Mouse (Mus musculus): Measurements from ENCODE around the gene Mvb12b. TPM values are rescaled to one million over a fixed set of nuclear protein-coding genes. Genes with fewer than 3 reads are reported as not detected.

The Mvb12b gene
- total and polyA plus RNA-seq, 3 experiments, result 22.8 to 23.3 TPM; not detected in 1

DNA sequence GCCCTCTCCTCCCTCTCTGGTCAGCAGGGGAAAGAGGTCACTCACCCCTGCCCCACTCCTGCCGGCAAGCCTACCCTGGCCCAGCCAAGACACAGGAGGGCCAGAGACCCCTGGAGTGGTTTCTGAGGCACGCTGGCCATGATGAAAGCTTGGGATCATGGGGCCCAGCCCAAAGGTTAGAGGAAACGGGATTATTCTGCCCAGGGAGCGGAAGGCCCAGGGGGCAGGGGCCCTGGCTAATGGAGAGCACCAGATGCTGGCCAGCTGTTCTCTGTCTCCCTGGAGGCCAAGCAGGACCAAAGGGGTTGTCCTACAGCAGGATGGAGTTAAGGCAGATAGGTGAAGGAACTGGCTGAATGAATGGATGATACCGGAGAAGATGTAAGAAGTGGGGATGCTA lies 184.5 kb downstream of the Mvb12b start:
- DNase-seq (ENCODE audit: low read depth, low spot score), result no peak
- H3K4me3 ChIP-seq (ENCODE audit: control insufficient read depth in 1 of 2, insufficient read depth in 1 of 2, low read depth in 2 of 2, low read length in 2 of 2), result no peak overlapping the region
- no peaks in the 10 kb centered on the region for H3K36me3 ChIP-seq (ENCODE audit: control insufficient read depth in 1 of 2, insufficient read depth in 2 of 2, low read length in 2 of 2)
- H3K9ac ChIP-seq (ENCODE audit: control insufficient read depth, low read depth, low read length, poor library complexity, severe bottlenecking), result no peak overlapping the region
- H3K4me1 ChIP-seq (ENCODE audit: control insufficient read depth in 1 of 2, insufficient read depth in 2 of 2, low read length in 2 of 2), result no peaks in the 10 kb centered on the region
- no peaks in the 10 kb centered on the region for H3K79me2 ChIP-seq (ENCODE audit: control insufficient read depth, insufficient read depth, low read length, poor library complexity)
- no peak for TF ChIP-seq MYB (IDR thresholded peaks at IDR 0.05; ENCODE audit: low read depth, low read length)
- TF ChIP-seq CHD2 (IDR thresholded peaks at IDR 0.05; ENCODE audit: low read length), result no peak
- no peak for TF ChIP-seq USF1 (IDR thresholded peaks at IDR 0.05; ENCODE audit: low read depth, low read length)
- TF ChIP-seq ZNF384 (IDR thresholded peaks at IDR 0.05; ENCODE audit: low read depth, low read length), result no peak
- TF ChIP-seq SMC3 (IDR thresholded peaks at IDR 0.05; ENCODE audit: low read depth, low read length), result no peak
- no peak for TF ChIP-seq NRF1 (IDR thresholded peaks at IDR 0.05; ENCODE audit: insufficient read depth, low read depth, low read length, poor library complexity, severe bottlenecking)
- no peak for TF ChIP-seq SIN3A (IDR thresholded peaks at IDR 0.05; ENCODE audit: low read length)
- no peak for TF ChIP-seq GATA1 (IDR thresholded peaks at IDR 0.05; ENCODE audit: low read depth, low read length)
- no peak for TF ChIP-seq POLR2AphosphoS2 (IDR thresholded peaks at IDR 0.05; ENCODE audit: low read length)
- no peak for TF ChIP-seq E2F4 (IDR thresholded peaks at IDR 0.05; ENCODE audit: borderline replicate concordance, low read depth, low read length)
- no peak for TF ChIP-seq HCFC1 (IDR thresholded peaks at IDR 0.05; ENCODE audit: low read depth, low read length)
- TF ChIP-seq ZC3H11A (IDR thresholded peaks at IDR 0.05; ENCODE audit: low read depth, low read length), result no peak
- TF ChIP-seq POLR2AphosphoS5 (IDR thresholded peaks at IDR 0.05; ENCODE audit: borderline replicate concordance, low read depth, low read length), result no peak
- TF ChIP-seq EP300 (IDR thresholded peaks at IDR 0.05; ENCODE audit: low read depth in 1 of 2, low read length in 2 of 2), result no peak
- peaks cover 21 to 24% of the 10 kb centered on the region in 2 experiments for H3K27me3 ChIP-seq (ENCODE audit: control insufficient read depth in 1 of 2, insufficient read depth in 2 of 2, low read length in 2 of 2)
- H3K9me3 ChIP-seq (replicated peaks; ENCODE audit: insufficient read depth, low read length), result no peaks in the 10 kb centered on the region
- no peak overlapping the region for H3K27ac ChIP-seq (ENCODE audit: control insufficient read depth, low read depth, low read length)

DNA sequence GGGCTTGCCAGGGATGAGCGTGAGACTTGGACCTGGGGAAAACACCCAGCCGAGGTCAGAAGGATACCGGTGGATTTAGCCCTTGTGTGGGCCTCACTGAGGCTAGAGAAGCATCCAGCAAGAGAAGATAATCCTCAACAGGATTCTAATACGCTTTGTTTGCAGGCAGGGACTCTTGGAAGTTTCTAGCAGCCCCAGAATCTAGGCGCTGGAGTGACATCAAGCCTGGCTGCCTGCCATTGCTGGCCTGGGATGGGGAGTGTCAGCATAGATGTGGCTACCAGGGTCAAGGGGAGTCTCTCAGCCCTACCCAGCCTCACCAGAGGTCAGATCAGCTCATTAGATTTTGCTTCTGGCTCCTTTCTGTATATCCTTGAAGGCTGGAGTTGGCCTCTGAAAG lies 185.0 kb downstream of the Mvb12b start:
- no peak for DNase-seq (ENCODE audit: low read depth, low spot score)
- H3K9me3 ChIP-seq (replicated peaks; ENCODE audit: insufficient read depth, low read length), result no peaks in the 10 kb centered on the region
- no peaks in the 10 kb centered on the region for H3K36me3 ChIP-seq (ENCODE audit: control insufficient read depth in 1 of 2, insufficient read depth in 2 of 2, low read length in 2 of 2)
- no peaks in the 10 kb centered on the region for H3K4me1 ChIP-seq (ENCODE audit: control insufficient read depth in 1 of 2, insufficient read depth in 2 of 2, low read length in 2 of 2)
- H3K27ac ChIP-seq (ENCODE audit: control insufficient read depth, low read depth, low read length), result no peak overlapping the region
- H3K27me3 ChIP-seq (ENCODE audit: control insufficient read depth in 1 of 2, insufficient read depth in 2 of 2, low read length in 2 of 2), result peaks cover 20 to 21% of the 10 kb centered on the region in 2 experiments
- no peaks in the 10 kb centered on the region for H3K79me2 ChIP-seq (ENCODE audit: control insufficient read depth, insufficient read depth, low read length, poor library complexity)
- H3K4me3 ChIP-seq (ENCODE audit: control insufficient read depth in 1 of 2, insufficient read depth in 1 of 2, low read depth in 2 of 2, low read length in 2 of 2), result no peak overlapping the region
- no peak overlapping the region for H3K9ac ChIP-seq (ENCODE audit: control insufficient read depth, low read depth, low read length, poor library complexity, severe bottlenecking)
- no peak for TF ChIP-seq ZKSCAN1 (IDR thresholded peaks at IDR 0.05; ENCODE audit: low read depth, low read length)
- TF ChIP-seq SIN3A (IDR thresholded peaks at IDR 0.05; ENCODE audit: low read length), result no peak
- no peak for TF ChIP-seq RAD21 (IDR thresholded peaks at IDR 0.05; ENCODE audit: low read depth, low read length)
- no peak for TF ChIP-seq ZNF384 (IDR thresholded peaks at IDR 0.05; ENCODE audit: low read depth, low read length)
- no peak for TF ChIP-seq MYC (IDR thresholded peaks at IDR 0.05; ENCODE audit: low read depth, low read length)
- no peak for TF ChIP-seq MAZ (IDR thresholded peaks at IDR 0.05; ENCODE audit: low read depth, low read length)
- no peak for TF ChIP-seq UBTF (IDR thresholded peaks at IDR 0.05; ENCODE audit: borderline replicate concordance, insufficient read depth, low read depth, low read length)
- no peak for TF ChIP-seq USF2 (IDR thresholded peaks at IDR 0.05; ENCODE audit: borderline replicate concordance in 1 of 2, insufficient read depth in 1 of 2, low read depth in 1 of 2, low read length in 2 of 2)

Measured in MEL (cell line).